In the genomic region with DNA sequence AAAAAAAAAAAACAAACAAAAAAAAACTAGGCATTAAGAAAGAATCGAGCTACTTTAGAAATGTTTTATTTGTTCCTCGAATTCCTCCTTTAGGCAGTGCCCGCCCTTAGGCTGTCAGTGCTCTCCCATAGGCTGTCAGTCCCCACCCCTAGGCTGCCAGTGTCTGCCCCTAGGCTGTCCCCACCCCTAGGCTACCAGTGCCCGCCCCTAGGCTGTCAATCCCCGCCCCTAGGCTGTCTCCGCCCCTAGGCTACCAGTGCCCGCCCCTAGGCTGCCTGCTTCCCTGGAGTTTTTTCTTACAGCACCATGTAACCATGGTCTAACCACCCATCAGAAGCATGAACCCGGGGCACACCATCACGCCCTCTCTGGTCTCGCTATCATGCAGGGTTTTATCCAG, we compare ENCODE assay signal across 8 mouse cellular contexts.
DNase-seq lines count a peak whose midpoint lies in the region; ATAC-seq lines count a peak whose summit lies in the region.

No protein-coding gene starts in this region.

- intact Hi-C loops in gastrocnemius, postnatal 36 days (cut with DNase I) = no loop called here
- intact Hi-C loops in left cerebral cortex, postnatal 4 days (cut with DNase I) = no loop called here

- 22% methylated on average over 10 of the region's 10 CpGs for WGBS in lung, embryonic 16.5 days
- WGBS in intestine, embryonic 16.5 days = 20% methylated on average over 9 of the region's 10 CpGs

- H3K9me3 ChIP-seq in lung, embryonic 16.5 days (ENCODE audit: control insufficient read depth, low read length) = no peaks in the 10 kb centered on the region
- H3K9me3 ChIP-seq in intestine, embryonic 16.5 days (ENCODE audit: control insufficient read depth, low read length) = no peaks in the 10 kb centered on the region

- no peaks in the 10 kb centered on the region for H3K27me3 ChIP-seq in lung, embryonic 16.5 days (ENCODE audit: control insufficient read depth, insufficient read depth, low read depth, low read length)
- no peaks in the 10 kb centered on the region for H3K27me3 ChIP-seq in intestine, embryonic 16.5 days (replicated peaks; ENCODE audit: control insufficient read depth, insufficient read depth, low read length)

- no peak overlapping the region for H3K9ac ChIP-seq in lung, embryonic 16.5 days (ENCODE audit: low read length)
- H3K9ac ChIP-seq in intestine, embryonic 16.5 days (ENCODE audit: low read depth, low read length) = no peak overlapping the region

- ATAC-seq in lung, embryonic 16.5 days (ENCODE audit: low read depth) = peak; percentile 86
- ATAC-seq in intestine, embryonic 16.5 days = peak; percentile 96

- H3K4me2 ChIP-seq in lung, embryonic 16.5 days (ENCODE audit: low read depth, low read length) = no peak overlapping the region
- H3K4me2 ChIP-seq in intestine, embryonic 16.5 days (ENCODE audit: low read depth, low read length) = no peak overlapping the region

- no peak for DNase-seq in lung, postnatal 25 days (ENCODE audit: low spot score)
- DNase-seq in c-Kit-positive CD71-negative TER-119-negative erythroid progenitor cells, embryonic 14.5 days (ENCODE audit: low read depth) = peak; percentile 8
- DNase-seq in retina, embryonic 14.5 days (ENCODE audit: low spot score) = peak; percentile 38
- DNase-seq in gastrocnemius, postnatal 36 days = no peak
- DNase-seq in left cerebral cortex, postnatal 4 days = no peak
- DNase-seq in spleen, postnatal 36 days (ENCODE audit: low spot score in 2 of 2) = no peak

- no peak overlapping the region for H3K4me3 ChIP-seq in lung, embryonic 16.5 days (ENCODE audit: low read length)
- no peak overlapping the region for H3K4me3 ChIP-seq in intestine, embryonic 16.5 days (ENCODE audit: low read length)

- no peaks in the 10 kb centered on the region for H3K4me1 ChIP-seq in lung, embryonic 16.5 days (replicated peaks; ENCODE audit: control insufficient read depth, insufficient read depth, low read length)
- H3K4me1 ChIP-seq in intestine, embryonic 16.5 days (ENCODE audit: control insufficient read depth, insufficient read depth, low read length) = no peaks in the 10 kb centered on the region

- no peak overlapping the region for H3K27ac ChIP-seq in lung, embryonic 16.5 days (ENCODE audit: low read length)
- H3K27ac ChIP-seq in intestine, embryonic 16.5 days (ENCODE audit: low read length) = no peak overlapping the region

- H3K36me3 ChIP-seq in lung, embryonic 16.5 days (ENCODE audit: control insufficient read depth, insufficient read depth, low read length) = no peaks in the 10 kb centered on the region
- H3K36me3 ChIP-seq in intestine, embryonic 16.5 days (ENCODE audit: control insufficient read depth, insufficient read depth, low read length) = no peaks in the 10 kb centered on the region

Comparison
In these comparisons a context has a peak if more than half of its experiments do, and no peak if none do; other contexts are left out.
1. DNase-seq: peak in c-Kit-positive CD71-negative TER-119-negative erythroid progenitor cells, embryonic 14.5 days (single experiment) and retina, embryonic 14.5 days (single experiment); none in lung, postnatal 25 days (single experiment), gastrocnemius, postnatal 36 days (0 of 2), left cerebral cortex, postnatal 4 days (single experiment) and spleen, postnatal 36 days (0 of 2).